In genomic region chr5:36067651-36068181, GRCm38 (mm10) we compare ENCODE assay signal across 16 mouse cellular contexts.
DNase-seq lines count a peak whose midpoint lies in the region; ATAC-seq and TF ChIP-seq lines count a peak whose summit lies in the region.
"Had no signal": no experiment of that assay in that cellular context is flagged by ENCODE, and none has a peak within 500 bp of the region (broad histone marks: within the 10 kb centered on the region; RNA-seq: fewer than 3 reads in every experiment).

No protein-coding gene starts in this region.

- H3K27me3 ChIP-seq in hindbrain, embryonic 13.5 days = peaks cover 63% of the 10 kb centered on the region
- peaks cover 51% of the 10 kb centered on the region for H3K27me3 ChIP-seq in hindbrain, embryonic 10.5 days (ENCODE audit: insufficient read depth, poor library complexity, severe bottlenecking)
- H3K27me3 ChIP-seq in midbrain, embryonic 14.5 days (ENCODE audit: control insufficient read depth, insufficient read depth, low read length) = no peaks in the 10 kb centered on the region
- H3K27me3 ChIP-seq in midbrain, embryonic 10.5 days (ENCODE audit: low read depth, poor library complexity, severe bottlenecking) = peaks cover 19% of the 10 kb centered on the region
- H3K27me3 ChIP-seq in hindbrain, postnatal 0 days (ENCODE audit: insufficient read depth, low read length) = no peaks in the 10 kb centered on the region
- H3K27me3 ChIP-seq: heart, embryonic 15.5 days; liver, embryonic 15.5 days; stomach, embryonic 15.5 days had no signal

- no peaks in the 10 kb centered on the region for H3K9me3 ChIP-seq in hindbrain, embryonic 13.5 days
- no peaks in the 10 kb centered on the region for H3K9me3 ChIP-seq in hindbrain, embryonic 10.5 days
- H3K9me3 ChIP-seq in midbrain, embryonic 14.5 days (ENCODE audit: control insufficient read depth, low read length) = no peaks in the 10 kb centered on the region
- H3K9me3 ChIP-seq in midbrain, embryonic 10.5 days (replicated peaks) = no peaks in the 10 kb centered on the region
- no peaks in the 10 kb centered on the region for H3K9me3 ChIP-seq in hindbrain, postnatal 0 days (ENCODE audit: low read length)
- H3K9me3 ChIP-seq: heart, embryonic 15.5 days; liver, embryonic 15.5 days; stomach, embryonic 15.5 days had no signal

- 0 out of 2 replicates have a peak, but pooled peaks have one; percentile 53 for ATAC-seq in hindbrain, embryonic 13.5 days (ENCODE audit: low FRiP score)
- no peak for ATAC-seq in midbrain, embryonic 14.5 days (ENCODE audit: low FRiP score, low TSS enrichment)
- no peak for ATAC-seq in hindbrain, postnatal 0 days
- ATAC-seq: lung, postnatal 0 days had no signal

- no peak for TF ChIP-seq CTCF in hindbrain, postnatal 0 days (IDR thresholded peaks at IDR 0.05; ENCODE audit: low read depth)

- H3K9ac ChIP-seq in hindbrain, embryonic 13.5 days = no peak overlapping the region
- H3K9ac ChIP-seq in midbrain, embryonic 14.5 days (replicated peaks; ENCODE audit: low read length) = no peak overlapping the region
- no peak overlapping the region for H3K9ac ChIP-seq in hindbrain, postnatal 0 days (replicated peaks; ENCODE audit: low read length)
- H3K9ac ChIP-seq: heart, embryonic 15.5 days; liver, embryonic 15.5 days; stomach, embryonic 15.5 days had no signal

- H3K4me1 ChIP-seq in hindbrain, embryonic 13.5 days (replicated peaks) = peaks cover 25% of the 10 kb centered on the region
- H3K4me1 ChIP-seq in hindbrain, embryonic 10.5 days (replicated peaks) = peaks cover 47% of the 10 kb centered on the region
- H3K4me1 ChIP-seq in midbrain, embryonic 14.5 days (ENCODE audit: control insufficient read depth, insufficient read depth, low read length) = peaks cover 15% of the 10 kb centered on the region
- peaks cover 38% of the 10 kb centered on the region for H3K4me1 ChIP-seq in midbrain, embryonic 10.5 days
- 0 out of 2 replicates have a peak, but pooled peaks cover 6% of the 10 kb centered on the region for H3K4me1 ChIP-seq in hindbrain, postnatal 0 days (ENCODE audit: insufficient read depth, low read length)
- H3K4me1 ChIP-seq: liver, embryonic 15.5 days; stomach, embryonic 15.5 days had no signal

- H3K27ac ChIP-seq in hindbrain, embryonic 13.5 days = no peak overlapping the region
- H3K27ac ChIP-seq in hindbrain, embryonic 10.5 days = no peak overlapping the region
- no peak overlapping the region for H3K27ac ChIP-seq in midbrain, embryonic 14.5 days (replicated peaks; ENCODE audit: low read depth, low read length)
- no peak overlapping the region for H3K27ac ChIP-seq in midbrain, embryonic 10.5 days (replicated peaks)
- H3K27ac ChIP-seq in hindbrain, postnatal 0 days = no peak overlapping the region
- H3K27ac ChIP-seq: heart, embryonic 15.5 days; liver, embryonic 15.5 days; stomach, embryonic 15.5 days had no signal

- H3K36me3 ChIP-seq in hindbrain, embryonic 13.5 days = peaks cover 5% of the 10 kb centered on the region; the same call in 1 of the 2 replicates
- no peaks in the 10 kb centered on the region for H3K36me3 ChIP-seq in hindbrain, embryonic 10.5 days
- H3K36me3 ChIP-seq in midbrain, embryonic 14.5 days (ENCODE audit: control insufficient read depth, insufficient read depth, low read length) = no peaks in the 10 kb centered on the region
- no peaks in the 10 kb centered on the region for H3K36me3 ChIP-seq in midbrain, embryonic 10.5 days
- no peaks in the 10 kb centered on the region for H3K36me3 ChIP-seq in hindbrain, postnatal 0 days (ENCODE audit: insufficient read depth, low read length)
- H3K36me3 ChIP-seq: heart, embryonic 15.5 days; liver, embryonic 15.5 days; stomach, embryonic 15.5 days had no signal

- H3K4me3 ChIP-seq in hindbrain, embryonic 13.5 days = no peak overlapping the region
- no peak overlapping the region for H3K4me3 ChIP-seq in hindbrain, embryonic 10.5 days
- no peak overlapping the region for H3K4me3 ChIP-seq in midbrain, embryonic 14.5 days (replicated peaks; ENCODE audit: low read depth, low read length)
- no peak overlapping the region for H3K4me3 ChIP-seq in midbrain, embryonic 10.5 days
- H3K4me3 ChIP-seq in hindbrain, postnatal 0 days (ENCODE audit: low read length) = no peak overlapping the region
- H3K4me3 ChIP-seq: heart, embryonic 15.5 days; liver, embryonic 15.5 days; stomach, embryonic 15.5 days had no signal

- WGBS in hindbrain, embryonic 13.5 days = 22% methylated on average over 8 of the region's 8 CpGs
- WGBS in hindbrain, embryonic 10.5 days = 20% methylated on average over 8 of the region's 8 CpGs
- WGBS in midbrain, embryonic 14.5 days = 23% methylated on average over 8 of the region's 8 CpGs
- 31% methylated on average over 8 of the region's 8 CpGs for WGBS in midbrain, embryonic 10.5 days
- 26% methylated on average over 8 of the region's 8 CpGs for WGBS in hindbrain, postnatal 0 days

- H3K4me2 ChIP-seq in hindbrain, embryonic 13.5 days = no peak overlapping the region
- no peak overlapping the region for H3K4me2 ChIP-seq in midbrain, embryonic 14.5 days (ENCODE audit: low read length)
- no peak overlapping the region for H3K4me2 ChIP-seq in hindbrain, postnatal 0 days (ENCODE audit: low read depth, low read length)
- H3K4me2 ChIP-seq: heart, embryonic 15.5 days; liver, embryonic 15.5 days; stomach, embryonic 15.5 days had no signal

- DNase-seq in hindbrain, embryonic 10.5 days (ENCODE audit: low spot score) = no peak
- DNase-seq in midbrain, embryonic 14.5 days = peak; percentile 42
- DNase-seq in midbrain, embryonic 10.5 days (ENCODE audit: low spot score) = no peak
- DNase-seq in hindbrain, postnatal 0 days (ENCODE audit: low spot score) = peak; percentile 18
- DNase-seq in retina, postnatal 1 day = peak; percentile 25
- no peak for DNase-seq in layer of hippocampus, adult 9-10 months (ENCODE audit: low spot score)
- DNase-seq: adrenal gland, postnatal 36 days; cerebellum, adult 8-10 months; heart, adult 18-20 months; kidney, adult 2 months; thymus, adult 2 months had no signal

Comparison
In these comparisons a context has a peak if more than half of its experiments do, and no peak if none do; other contexts are left out.
1. DNase-seq: peak in midbrain, embryonic 14.5 days (single experiment), hindbrain, postnatal 0 days (single experiment) and retina, postnatal 1 day (single experiment); none in hindbrain, embryonic 10.5 days (single experiment), midbrain, embryonic 10.5 days (single experiment) and layer of hippocampus, adult 9-10 months (single experiment).